Mouse (Mus musculus) common myeloid progenitor, adult 5-6 weeks (primary cell): Measurements from ENCODE around the gene Kalrn. TPM values are rescaled to one million over a fixed set of nuclear protein-coding genes. Genes with fewer than 3 reads are reported as not detected.

Experiments used
- ATAC-seq: replicated peaks from 2 replicates; pipeline ENCODE4 v1.8.0; 2016; ENCODE audit warnings: low read depth, mild to moderate bottlenecking, moderate TSS enrichment, inconsistent platforms; ENCODE audit not compliant: poor library complexity, severe bottlenecking
- total RNA-seq: library from RNA; stranded (forward); fragments of 200-1000, 187-1606 nt; gene quantifications from 2 replicates; pipeline ENCODE4 v1.2.3, GENCODE M21; 2017

The Kalrn gene
- total RNA-seq, 1 experiment from 2014 or later = 7.3 TPM

DNA sequence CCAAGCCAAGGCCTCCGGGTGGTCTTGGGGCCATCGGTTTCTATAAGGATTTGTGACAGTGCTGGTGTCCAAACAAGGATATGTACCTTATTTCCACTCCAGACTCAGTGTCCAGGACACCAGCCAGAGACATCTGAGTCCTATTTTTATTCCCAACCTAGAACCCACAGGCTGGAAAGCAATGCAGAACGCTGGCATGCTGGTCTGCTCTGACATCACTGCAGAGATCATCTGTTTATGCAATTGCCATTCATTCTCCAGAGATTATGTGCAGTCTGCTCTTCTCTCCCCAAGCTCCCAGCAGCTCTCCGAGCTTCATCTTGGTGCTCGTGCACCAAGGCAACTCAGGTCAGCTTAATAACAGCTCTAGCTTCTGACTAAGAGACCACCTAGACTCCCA, 12.5 kb downstream of the Kalrn start:
- no peak for ATAC-seq

DNA sequence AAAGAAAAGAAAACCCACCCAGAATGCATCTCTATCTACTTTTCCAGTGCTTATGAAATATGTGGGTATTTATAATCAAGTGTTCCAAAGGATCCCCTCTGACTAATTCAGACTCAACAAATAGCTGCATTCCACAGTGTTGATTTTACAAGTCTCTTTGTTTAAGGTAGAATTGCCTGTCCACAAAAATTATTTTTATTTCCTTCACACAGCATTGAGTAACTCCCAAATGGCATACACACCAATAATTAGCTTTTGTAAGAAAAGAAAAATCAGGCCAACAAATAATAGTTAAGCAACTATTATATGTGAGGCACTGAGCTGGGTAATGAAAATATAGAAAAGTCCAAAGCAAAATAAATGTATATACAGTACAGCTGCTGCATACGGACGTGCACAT, 12.9 kb downstream of the Kalrn start:
- ATAC-seq = no peak

DNA sequence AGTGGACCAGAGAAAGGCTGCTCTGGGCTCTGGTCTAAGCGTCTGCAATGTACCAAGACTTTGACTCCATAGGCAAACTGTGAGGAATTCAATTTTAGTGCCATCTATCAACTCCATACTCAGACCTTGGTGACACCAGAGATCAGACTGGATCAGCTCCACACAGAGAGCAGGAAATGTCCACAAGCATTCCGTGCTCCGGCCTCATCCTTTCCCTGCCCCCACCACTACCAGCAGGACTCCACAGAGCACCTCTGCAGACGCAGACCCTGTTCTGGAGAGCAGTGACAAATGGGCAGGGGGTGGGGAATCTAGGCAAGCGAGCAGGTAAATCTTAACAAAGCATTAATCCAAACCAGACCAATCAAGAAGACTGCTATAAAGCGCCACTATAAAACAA, 15.4 kb downstream of the Kalrn start:
- no peak for ATAC-seq

DNA sequence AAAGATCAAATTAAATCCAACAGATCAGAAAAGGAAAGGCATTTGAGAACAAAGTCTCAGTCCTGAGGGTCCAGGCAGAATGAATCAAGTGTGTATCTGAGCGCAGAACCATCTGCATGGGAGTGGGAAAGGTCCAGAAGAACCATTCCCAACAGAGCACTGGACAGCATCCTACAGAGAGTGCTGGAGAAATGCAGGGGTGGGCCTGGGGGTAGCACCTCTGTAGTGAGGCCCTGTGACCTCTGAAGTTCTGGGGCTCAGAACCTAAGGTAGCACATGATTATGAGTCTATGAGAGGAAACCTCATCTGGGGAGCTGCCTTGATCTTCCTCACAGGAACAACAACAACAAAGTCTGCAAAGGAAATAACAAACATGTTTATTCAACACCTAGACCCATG, 20.6 kb downstream of the Kalrn start:
- ATAC-seq = no peak

DNA sequence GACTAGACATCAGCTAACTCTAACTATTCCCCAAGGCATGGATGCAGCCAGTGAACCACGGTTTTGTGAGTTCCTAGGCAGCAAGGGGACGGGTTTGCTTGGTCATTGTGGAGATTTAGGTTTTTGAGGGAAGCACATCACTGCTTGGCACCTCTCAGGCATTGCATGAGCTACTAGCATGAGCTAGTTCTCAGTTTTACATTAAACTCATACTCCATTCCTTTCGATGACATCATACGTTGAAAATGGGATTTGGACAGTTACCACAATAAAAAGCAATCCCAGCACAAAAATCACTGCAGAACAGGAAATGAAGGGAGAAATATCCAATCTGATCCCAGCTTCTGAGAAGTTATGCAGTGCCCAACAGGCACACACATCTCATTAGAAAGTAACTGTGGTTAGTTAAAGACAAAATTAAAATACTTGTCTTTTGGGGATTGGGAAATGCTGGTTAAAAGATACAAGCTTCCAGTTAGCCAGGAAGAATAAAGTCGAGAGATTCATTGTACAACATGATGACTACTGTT, 23.8 kb downstream of the Kalrn start:
- ATAC-seq = no peak

DNA sequence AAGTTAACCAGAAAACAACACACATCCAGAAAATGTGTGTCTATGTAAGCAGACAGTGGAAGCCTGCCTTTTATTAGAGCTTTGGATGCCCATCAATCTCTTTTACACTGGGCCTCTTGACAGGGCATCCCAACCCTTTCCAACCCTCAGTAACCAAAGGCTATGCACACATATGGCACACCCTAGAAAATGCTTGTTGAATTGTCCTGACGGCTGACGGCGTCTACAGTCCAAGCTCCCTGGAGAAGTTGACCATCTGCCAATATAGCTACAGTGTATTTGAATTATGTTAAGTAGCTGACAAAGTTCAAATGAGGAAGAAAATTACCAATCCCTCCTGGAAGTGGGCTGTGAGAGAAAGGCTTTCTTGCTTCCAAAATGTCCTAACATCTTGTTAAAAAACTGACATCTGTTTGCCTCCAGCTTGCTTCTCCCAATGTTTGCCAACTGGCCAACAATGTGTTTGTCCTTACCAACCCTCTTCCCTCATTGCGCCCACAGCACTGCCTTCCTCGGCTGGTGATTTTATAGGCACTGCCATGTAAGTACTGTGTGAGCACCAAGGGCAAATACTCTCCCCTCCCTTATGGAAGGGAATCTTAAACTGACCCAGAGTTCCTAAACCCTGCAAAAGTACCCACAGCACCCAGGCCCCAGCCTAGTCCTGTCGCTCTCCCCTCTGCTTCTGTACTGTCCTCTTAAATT, 26.4 kb downstream of the Kalrn start:
- ATAC-seq = no peak

DNA sequence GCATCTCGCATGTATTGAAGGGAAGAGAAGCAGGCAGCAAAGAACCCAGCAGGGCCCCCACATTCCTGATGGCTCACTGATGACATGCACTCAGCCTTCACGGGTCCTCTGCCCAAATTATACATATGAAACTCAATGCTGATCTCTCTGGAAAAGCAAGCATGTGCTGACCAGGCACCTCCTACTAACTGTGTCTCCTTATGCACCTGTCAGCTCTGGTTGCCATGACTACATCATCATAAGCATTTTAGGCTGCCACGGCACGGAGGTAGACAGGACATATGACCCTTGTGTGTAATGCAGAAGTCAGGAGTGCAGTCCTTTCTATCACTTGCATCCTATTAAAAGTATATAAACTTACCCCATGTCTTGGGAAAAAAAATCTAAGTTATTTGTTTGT, 29.6 kb downstream of the Kalrn start:
- ATAC-seq = no peak

DNA sequence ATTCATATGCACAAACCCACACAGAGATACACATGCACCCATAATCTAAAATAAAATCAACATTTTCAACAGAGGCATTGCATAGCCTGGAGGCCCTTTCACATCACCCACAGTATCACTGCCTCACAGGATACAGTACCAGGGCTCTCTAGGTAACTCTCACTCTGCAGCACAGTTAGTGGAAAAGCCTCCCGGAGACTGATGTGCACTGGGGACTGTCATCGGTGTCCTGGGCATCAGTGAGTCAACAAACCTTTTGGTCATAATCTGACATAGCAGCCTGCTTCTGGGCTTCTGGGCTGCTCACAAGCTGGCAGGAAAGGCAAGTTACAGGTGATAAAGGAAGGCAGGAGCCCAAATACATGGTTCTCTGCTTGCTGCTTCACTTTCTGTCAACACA, 31.0 kb downstream of the Kalrn start:
- ATAC-seq = no peak

DNA sequence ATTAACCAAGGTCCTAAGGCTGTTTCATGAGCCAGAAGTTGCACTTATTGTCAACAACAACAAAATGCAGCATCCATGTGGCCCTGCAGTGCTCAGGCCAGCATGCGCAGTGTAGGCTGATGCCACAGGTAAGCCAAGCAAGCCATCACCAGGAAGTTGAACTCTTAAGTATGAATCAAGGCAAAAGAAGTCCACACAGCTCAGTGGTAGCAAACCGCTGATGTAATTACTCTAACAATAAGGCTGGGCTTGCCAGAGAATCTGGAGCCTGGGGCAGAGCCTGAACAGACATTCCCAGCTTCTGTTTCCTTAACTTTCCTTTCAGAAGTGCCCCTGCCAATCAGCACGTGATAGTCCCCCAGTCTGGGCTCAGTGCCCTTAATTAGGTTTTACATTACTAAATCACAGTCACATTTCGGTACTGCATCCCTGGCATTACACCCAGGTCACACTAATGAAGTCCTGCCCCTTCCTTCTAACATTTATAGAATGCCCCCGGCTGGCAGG, 34.6 kb downstream of the Kalrn start:
- ATAC-seq = no peak

DNA sequence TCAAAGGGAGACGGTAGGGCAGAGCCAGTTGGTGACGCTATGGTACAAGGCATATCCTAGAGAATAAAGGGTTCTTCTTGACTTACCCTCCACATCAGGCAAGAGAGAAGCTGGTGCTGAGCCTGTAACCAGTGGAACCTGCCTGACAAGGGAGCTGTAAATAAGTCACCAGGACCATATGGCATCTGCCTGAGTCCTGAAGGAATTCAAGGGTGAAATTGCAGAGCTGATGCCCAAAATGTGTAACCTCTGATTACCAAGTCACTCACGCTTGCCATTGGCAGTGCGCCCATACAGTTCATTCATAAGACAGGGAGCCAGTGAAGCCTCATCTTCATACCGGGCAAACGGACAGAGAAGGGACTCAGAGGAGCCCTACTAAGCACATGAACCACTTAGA, 37.0 kb downstream of the Kalrn start:
- ATAC-seq = no peak

DNA sequence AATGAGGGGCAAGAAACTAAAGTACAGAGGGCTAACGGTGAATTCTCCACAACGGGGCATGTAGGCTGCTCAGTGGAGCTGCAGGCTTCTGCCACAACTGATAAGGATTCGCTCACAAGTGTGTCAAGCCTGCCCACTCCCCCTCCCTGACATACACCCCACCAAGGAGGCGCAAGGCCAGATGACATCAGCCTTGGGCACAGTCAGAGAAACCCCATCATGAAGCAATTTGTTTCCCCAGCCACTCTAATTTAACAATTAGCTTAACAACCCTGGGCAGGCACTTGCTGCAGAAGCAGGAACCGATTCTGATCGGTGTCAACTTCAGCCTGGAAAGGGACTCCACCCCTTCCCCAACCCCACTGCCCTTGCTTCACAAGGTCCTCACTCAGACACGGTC, 38.2 kb downstream of the Kalrn start:
- peak; percentile 90 for ATAC-seq

DNA sequence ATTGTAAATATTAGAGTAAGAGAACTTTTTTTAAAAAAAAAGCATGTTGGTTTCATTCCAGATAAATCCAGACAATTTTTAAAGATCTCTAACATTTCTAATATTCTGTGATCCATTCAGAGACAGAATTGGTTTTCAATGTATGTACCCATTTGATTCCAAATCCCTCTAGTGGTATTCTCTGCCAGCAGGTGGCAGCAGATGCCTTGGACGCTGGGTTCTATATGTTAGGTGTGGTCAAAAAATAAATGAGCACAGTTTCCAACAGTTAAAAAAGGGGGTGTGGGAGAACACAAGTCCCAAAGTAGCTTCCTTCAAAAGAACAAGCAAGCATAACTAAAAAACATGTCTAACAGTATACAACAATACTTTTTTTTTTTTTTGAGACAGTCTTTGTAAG, 41.8 kb downstream of the Kalrn start:
- no peak for ATAC-seq

DNA sequence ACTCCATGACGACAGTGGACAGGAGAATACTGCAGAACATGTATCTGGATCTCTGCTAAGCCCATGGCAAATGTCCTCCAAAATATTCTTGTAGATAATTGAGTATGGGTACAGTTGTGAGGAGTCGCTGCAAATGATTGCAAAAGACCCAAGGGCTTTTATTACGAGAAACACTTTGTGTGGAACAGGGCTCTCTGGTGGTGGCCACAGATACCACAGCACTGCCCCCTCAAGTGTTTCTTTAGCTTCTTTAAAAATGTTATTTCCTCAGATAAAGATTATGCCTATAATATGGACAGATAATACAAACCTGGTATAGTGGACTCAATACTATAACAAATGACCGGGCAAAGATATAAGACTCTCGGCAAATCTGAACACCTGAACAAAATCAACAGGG, 43.3 kb downstream of the Kalrn start:
- no peak for ATAC-seq

DNA sequence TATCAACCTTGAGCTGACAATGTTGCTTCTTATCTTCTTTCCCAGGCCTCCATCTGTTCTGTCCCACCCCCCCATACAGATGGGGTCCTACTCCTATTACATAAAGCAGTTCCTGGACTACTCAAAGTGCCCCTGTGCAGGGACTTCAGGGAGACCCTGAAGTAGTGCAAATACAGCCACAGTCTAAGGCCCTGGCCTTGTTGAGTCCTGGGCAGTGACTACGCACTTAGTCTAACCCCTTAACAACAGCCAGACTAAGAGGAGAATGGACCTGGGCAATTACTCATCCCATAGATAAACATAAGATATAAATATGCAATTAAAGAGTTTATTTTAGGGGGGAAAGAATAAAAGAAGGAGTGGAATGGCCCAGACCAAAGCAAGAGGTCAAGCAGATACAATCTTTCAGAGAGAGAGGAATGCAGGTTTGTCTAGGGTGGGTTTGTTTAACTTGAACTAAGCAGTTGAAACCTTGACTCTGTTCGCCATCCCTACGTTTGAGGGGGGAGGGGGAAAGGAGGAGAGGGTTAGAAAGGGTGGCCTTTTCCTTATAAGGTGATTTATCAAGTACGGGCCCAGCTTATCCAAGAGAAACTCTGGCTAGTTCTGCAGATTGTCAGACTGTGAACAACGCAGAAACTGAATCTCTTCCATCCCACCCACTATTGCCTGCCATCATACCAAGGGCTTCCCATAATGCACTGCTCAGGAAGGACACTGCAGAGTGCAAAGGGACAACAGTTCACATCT, 44.9 kb downstream of the Kalrn start:
- ATAC-seq = no peak

DNA sequence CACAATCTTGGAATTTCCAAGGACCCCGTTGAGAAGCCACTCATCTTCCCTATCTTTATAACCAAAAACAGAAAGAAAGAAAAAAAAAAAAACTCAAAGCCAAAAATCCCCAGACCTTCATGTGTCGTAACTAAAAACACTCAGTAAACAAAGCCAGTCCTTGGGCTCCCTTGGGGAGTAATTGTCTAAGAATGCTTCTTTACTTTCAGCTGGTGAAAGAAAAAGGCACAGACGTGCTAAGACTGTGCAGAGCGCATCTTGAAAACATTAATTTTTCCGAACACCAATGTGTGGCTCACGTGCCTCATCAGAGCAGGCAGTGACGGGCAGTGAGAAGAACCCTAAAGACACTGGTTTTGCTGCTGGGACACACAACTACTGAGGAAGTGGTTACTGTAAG, 47.0 kb downstream of the Kalrn start:
- no peak for ATAC-seq

DNA sequence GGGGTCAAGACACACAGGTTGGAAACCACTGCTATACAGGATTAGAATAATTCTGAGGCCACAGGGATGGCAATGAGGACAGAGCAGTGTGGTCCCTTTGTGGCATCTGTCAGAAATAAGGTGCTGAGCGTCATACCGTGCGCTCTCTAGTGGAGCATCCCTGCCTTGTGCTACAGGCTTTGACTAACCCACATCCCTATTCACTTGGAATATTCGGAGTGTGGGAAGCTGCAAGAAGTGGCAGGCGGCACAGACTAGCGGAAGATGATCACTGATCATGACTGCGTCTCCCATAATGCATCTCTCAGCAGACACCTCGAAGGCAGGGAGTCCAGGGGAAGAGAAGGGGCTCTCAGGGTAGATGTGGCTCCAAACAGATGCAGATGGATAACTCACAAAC, 47.5 kb downstream of the Kalrn start:
- no peak for ATAC-seq

DNA sequence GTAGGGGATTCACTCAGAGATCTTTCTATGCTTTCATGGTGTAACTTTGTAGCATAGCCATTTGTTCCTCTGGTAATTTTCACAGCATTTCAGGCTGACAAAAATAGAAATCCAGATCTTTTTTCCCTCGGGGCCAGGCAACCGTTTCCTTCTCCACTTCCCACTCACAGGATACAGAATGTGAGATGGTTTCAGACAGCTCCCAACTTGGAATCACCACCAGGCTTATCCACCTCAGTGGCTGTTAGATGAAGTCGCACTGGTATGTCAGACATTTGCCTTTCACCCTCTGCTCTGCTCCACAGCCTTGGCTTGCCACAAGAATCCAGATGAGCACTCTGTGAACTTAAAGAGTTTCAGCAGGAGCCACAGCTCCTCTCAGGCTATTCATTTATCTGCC, 48.1 kb downstream of the Kalrn start:
- ATAC-seq = no peak

DNA sequence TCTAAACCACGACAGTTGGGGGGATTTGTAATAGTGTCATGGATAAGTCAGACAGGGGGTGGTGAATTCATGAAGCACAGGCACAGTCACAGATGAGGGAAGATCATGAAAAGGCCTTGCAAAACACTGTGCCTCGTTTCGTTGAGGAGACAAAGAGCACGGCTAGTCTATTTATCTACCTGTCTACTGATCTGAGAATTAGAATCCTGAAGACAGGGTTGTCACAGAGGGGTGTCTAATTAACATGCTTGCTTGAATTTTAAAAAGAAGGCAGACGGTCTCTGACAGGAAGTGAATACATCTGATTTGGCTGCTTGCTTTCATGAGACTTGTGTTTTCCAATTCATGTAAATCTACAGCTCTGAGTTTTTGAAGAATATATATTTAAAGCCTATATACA, 52.3 kb downstream of the Kalrn start:
- no peak for ATAC-seq

DNA sequence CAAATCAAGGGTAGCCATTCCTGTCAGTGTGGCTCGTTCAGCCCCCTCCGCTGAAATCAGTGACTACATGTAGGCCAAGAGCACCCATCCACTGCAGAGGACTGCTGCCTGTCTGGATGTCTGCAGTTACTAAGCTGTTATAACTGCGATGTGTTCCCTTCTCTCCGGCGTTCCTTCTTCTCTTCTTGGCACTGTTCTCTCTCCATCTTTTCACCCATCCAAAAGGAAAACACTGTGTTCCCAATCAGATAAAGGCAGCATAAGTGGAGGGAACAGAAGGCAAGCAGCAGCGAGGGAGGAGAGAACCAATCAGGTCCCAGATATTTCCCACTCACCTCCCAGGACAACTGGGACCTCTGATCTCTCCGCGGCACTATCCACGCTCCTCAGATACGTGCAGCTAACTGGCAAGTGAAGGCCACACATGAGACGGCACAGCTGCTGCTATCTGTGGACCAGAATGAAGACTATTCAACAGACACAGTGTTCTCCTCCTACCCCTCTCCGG, 56.4 kb downstream of the Kalrn start:
- no peak for ATAC-seq

DNA sequence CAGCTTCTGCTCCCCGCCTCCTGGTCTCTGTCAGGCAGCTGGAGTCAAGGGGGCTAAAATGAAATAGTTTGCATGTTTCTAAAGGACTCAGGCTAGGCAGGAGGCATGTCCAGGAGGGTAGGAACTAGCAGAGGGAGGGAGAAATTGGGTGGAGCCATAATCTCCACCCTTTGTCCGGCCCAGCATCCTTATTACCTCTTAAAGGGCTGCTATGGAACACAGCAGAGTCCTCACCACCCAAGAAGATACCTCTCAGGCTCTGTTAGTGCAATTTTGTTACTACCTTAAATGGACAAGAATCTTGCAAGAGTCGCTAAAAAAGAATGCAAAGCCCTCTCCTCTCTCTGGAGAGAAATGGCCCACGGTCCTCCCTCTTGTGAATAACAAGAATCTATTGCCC, 57.8 kb downstream of the Kalrn start:
- no peak for ATAC-seq

DNA sequence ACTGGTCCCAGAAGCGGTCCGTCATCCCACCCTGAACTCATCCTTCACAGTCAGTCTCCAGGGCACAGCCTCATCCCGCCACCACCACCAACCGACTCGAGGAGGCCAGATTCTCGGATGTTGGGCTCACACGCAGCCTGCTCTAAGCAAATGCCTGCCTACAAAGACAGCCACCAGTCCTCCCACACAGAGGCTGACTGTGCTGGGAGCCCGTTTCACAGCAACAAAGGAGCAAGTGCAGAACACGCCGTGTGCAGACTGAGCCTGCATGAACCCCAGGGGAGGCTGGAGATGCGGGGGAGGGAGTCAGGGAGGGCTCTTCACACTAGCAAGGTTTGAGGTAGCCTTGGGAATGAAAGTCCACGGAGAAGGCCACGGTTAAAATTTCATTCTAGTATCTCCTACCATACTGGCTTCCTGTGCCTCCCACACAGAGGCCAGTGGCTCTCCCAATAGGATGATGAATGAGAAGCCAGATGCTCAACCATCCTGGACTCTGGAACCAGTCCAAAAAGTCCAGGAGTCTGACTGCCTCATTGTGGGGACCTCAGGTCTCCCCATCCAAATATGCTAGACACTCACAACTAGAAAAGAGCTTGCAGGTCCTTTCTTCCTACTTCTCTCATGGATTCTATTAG, 59.3 kb downstream of the Kalrn start:
- ATAC-seq = no peak
